Mouse (Mus musculus) ES-Bruce4 (cell line): ENCODE data around the gene Adcy9.

Experiments used
- CTCF ChIP-seq: IDR thresholded peaks from one replicate; pipeline ENCODE4 v1.8.1; 2011; ENCODE audit warnings: low read depth, low read length
- POLR2A ChIP-seq: IDR thresholded peaks from one replicate; pipeline ENCODE4 v1.8.1; 2011; ENCODE audit warnings: low read length; ENCODE audit not compliant: insufficient read depth

GRCm38 (mm10) chr16:4446395-4446794, 26.1 kb upstream of the Adcy9 start:
- TF ChIP-seq POLR2A (no peak), CTCF (no peak)
